Mouse (Mus musculus) layer of hippocampus, adult 2 months (tissue): Measurements from ENCODE around the gene Epb41l4b. TPM values are rescaled to one million over a fixed set of nuclear protein-coding genes. Genes with fewer than 3 reads are reported as not detected.
A peak's percentile ranks its signal among the peaks of the same experiment; 100 is the strongest.

Source experiments
- DNase-seq, 2 experiments: peaks; one replicate each; pipeline ENCODE4 v3.0.0; 2022; ENCODE audit warnings: low spot score in 2 of 2
- H3K27ac ChIP-seq: fragments of 200-600 bp; 2 replicates; pipeline ENCODE4 v1.8.1; 2022
- H3K4me3 ChIP-seq: fragments of 200-600 bp; 2 replicates; pipeline ENCODE4 v1.8.1; 2022; ENCODE audit warnings: mild to moderate bottlenecking
- CTCF ChIP-seq: fragments of 200-600 bp; conservative IDR thresholded peaks from 2 replicates; pipeline ENCODE4 v1.8.1; 2022; ENCODE audit warnings: antibody characterized with exemption, mild to moderate bottlenecking, moderate library complexity
- total RNA-seq, 2 experiments: library from RNA; stranded (reverse); gene quantifications; 2 replicates each; pipeline ENCODE4 v1.2.3; 2021

Gene Epb41l4b
- total RNA-seq, 2 experiments from 2014 or later = 20.3 to 26.7 TPM

DNA sequence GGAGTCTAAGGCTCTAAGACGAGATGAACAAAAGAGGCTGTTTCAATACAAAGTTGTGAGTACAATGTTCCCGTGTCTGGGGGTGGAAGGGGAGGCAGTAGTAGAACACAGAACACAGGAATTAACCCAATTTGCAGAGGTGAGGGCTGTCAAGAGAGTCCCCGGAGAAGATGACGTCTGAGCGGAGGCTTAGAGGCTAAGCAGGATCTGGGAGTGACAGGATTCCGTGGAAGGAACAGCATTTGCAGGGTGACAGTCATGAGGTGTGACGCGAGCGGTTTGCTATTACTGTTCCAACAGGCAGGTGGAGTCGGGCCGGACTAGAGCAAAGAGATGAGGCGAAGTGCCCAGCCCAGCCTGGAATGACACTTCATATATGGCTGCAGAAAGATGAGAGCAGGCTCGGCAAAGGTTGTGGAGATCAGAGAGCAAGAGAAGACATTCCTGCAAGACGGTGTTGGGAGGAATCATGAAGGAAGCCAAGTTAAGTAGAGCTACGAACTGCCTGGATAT is 82.9 kb downstream of the Epb41l4b start:
- Histone ChIP-seq H3K4me3 (no peak overlapping the region), H3K27ac (no peak overlapping the region)
- DNase-seq = no peak
- no peak for TF ChIP-seq CTCF

DNA sequence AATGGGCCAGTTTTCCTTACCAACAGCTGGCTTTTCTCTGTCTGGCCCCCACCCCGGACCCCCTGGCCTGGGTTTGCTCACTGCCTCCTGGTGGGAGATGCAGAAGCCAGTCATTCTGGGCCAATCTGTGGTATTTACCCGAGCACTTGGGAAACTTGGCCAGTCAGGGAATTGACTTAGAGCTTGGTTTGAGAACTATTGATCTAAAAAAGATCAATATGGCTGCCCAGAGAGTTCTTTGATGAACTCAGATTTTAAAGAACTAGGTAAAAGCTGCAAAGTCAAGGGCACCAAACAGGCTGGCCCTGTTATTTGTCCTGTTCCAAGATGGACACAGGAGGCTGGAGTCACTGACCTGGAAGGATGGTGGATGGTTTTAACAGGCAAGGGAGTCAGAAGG is 84.6 kb downstream of the Epb41l4b start:
- no peak for DNase-seq
- no peak overlapping the region for H3K4me3 ChIP-seq
- no peak for TF ChIP-seq CTCF
- no peak overlapping the region for H3K27ac ChIP-seq

DNA sequence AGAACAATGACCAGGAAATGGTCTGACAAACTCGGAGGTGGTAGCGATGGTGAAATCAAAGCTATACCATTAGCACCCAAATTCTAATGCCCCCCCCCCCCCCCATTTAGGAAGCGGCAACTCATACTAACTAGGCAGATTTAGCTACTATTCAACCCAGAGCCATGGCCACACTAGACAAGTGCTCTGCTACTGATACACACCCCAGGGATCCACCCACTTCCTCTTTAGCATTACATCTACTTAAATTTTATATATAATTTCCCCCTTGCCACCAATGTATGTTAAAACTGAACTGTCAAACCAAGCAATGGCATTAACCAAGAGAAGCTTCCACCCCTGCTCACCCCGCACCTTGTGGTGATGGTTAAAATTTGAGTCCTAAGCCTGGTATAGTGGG is 85.6 kb downstream of the Epb41l4b start:
- Histone ChIP-seq H3K27ac (no peak overlapping the region), H3K4me3 (no peak overlapping the region)
- DNase-seq = no peak
- TF ChIP-seq CTCF = no peak

DNA sequence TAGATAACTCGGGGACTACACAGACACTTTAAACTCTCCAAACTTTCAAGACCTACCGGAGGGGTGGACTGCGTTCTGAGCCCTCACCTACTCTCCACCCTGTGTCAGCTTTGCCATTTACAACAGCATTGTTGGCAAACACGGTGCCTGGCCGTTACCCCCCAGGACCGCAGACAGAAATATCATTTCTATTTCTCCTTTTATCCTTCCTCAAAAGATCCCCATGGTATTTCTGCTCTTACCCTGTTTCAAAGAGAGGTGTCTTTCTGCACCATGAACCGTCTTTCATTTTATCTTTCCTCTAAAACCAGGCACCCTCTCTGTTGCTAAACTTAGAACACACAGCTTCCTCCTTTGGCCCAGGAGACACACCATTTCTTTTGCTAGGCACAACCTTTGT is 87.6 kb downstream of the Epb41l4b start:
- no peak overlapping the region for H3K4me3 ChIP-seq
- no peak overlapping the region for H3K27ac ChIP-seq
- TF ChIP-seq CTCF = no peak
- DNase-seq = no peak

DNA sequence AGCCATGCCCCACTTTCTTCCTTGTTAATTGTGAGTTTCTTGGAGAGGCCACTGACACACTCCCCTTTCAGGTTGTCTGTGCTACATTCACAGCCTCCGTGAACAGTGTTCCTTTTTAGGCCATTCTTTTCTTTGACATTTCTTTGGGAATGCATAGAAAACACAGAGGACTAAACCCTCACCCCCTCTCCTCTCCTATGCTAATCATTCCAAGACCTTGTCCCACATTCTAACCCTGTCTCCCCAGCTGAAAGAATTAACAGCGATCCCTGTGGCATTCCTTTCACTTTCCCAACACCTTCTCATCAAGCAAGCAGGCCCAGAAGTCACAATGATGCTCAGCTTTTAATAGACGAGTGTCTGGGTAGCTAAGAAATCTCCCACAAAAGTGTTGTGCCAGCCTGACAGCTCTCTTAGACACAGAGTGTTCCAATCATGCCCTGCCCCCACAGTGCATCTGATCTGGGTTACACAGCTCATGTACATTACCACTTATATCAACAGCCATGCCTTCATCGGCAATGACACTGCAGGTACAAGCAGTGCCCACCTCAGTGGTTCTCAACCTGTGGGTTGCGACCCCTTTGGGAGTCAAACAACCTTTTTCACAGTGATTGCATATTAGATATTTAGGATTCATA is 93.8 kb downstream of the Epb41l4b start:
- Histone ChIP-seq H3K27ac (peak overlapping the region; percentile 2; the same call in 1 of the 2 replicates), H3K4me3 (no peak overlapping the region)
- no peak for TF ChIP-seq CTCF
- DNase-seq = no peak

DNA sequence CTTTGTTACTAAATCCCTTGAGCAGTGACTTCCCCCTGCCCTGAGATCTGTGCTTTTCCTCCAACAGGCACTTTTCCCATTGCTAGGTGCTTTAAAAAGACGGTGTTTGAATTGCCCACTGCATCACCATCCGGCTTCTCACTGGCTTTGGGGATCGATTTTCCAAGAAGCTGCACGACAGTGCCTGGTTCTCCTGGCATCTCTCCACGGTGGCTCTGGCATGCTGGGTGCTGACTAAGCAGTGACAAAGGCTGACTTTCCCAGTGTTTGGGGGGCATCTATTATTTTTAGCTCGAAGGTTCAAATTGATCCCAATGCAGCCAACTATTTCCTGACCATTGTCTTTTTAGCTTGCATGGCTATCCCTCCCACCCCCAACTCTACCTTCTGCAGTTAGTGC is 94.7 kb downstream of the Epb41l4b start:
- no peak overlapping the region for H3K27ac ChIP-seq
- DNase-seq = peak; percentile 8 to 28
- no peak overlapping the region for H3K4me3 ChIP-seq
- no peak for TF ChIP-seq CTCF

DNA sequence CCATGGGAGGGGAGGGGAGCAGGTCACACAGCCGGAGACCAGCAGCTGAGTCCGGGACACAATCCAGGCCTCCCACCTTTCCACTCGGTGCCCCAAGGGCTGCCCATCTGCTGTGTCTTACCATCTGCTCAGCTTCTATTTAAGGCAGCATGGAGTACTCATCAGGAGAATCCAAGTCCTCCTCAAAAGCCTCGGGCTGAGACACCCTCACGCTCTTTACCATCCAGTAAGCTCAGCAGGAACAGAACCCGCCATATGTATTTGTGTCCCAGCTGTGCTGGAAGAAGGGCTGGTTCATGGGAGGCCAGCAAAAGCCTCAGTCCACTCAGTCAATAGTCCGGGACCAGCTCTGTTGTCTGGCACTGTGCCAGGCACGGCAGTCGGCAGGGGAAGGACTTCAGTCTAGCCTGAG is 97.1 kb downstream of the Epb41l4b start:
- Histone ChIP-seq H3K4me3 (no peak overlapping the region), H3K27ac (no peak overlapping the region)
- DNase-seq = peak; percentile 27 to 33
- no peak for TF ChIP-seq CTCF

DNA sequence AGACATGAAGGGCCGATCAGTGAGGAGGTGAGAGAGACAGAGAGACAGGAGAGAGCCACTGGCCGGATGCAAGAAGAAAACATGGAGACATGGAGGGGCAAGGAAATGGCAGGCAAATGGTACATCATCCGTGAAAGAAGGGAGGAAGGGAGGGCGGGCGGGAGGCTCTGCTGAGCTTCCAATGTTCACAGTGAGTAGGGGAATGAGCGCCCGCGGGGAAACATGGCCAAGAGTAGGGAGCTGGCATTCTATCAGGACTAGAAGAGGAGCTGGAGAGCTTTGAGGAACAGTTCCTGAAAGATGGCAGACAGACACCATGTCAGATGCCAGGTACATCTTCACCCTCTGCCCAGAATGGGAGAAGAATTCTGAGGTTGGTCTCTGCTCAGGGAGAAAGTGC is 99.6 kb downstream of the Epb41l4b start:
- TF ChIP-seq CTCF = no peak
- no peak for DNase-seq
- no peak overlapping the region for H3K27ac ChIP-seq
- no peak overlapping the region for H3K4me3 ChIP-seq

DNA sequence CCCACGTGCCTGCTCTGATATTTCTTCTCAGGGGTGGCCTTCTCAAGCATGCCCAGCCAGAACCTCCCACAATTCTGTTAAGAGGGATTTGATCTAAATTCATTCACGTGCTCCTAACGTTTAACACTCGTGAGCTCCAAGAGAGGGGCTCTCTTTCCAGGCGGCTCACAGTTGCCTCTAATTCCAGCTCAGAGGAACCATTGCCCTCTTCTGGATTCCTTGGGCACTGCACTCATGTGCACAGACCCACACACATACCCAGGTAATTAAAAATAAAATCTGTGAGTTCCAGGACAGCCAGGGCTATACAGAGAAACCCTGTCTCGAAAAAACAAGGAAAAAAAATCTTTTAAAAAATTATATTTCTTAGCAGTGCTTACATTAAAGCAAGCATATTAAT is 101.6 kb downstream of the Epb41l4b start:
- TF ChIP-seq CTCF = peak; percentile 48
- Histone ChIP-seq H3K4me3 (no peak overlapping the region), H3K27ac (no peak overlapping the region)
- no peak for DNase-seq

DNA sequence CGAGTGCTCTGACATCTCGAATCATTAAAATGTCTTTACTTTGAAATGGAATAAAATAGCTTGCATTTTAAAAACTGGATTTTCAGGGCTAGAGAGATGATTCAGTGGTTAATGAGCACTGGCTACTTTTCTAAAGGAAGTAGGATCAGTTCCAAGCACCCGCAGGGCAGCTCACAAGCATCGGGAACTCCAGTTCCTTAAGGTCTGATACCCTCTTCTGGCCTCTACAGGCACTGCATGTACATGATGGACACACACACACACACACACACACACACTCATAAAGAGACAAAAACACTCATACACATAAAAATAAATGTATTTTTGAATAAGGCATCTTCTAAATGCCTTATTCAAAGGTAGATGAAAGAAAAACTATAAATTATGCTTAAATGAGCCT is 102.0 kb downstream of the Epb41l4b start:
- no peak for TF ChIP-seq CTCF
- Histone ChIP-seq H3K4me3 (no peak overlapping the region), H3K27ac (no peak overlapping the region)
- no peak for DNase-seq

DNA sequence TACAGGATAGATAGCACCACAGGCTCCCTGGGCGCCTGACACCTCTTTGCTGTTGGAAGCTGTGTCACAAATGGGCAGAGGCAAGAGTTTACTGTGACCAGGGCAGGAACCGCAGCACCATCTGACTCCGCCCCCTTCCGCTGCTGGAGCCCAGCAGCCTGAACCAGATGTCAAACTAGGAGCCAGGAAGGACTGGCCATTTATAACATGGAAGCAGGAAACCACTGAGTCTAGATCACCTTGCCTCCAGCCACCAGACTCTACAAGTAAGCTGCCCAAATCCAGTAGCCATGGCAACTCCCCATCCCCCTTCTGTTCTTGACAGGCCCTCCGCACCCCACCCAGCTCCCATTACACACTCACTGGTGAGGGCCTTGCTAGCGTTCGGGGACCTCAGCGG is 102.8 kb downstream of the Epb41l4b start:
- Histone ChIP-seq H3K27ac (no peak overlapping the region), H3K4me3 (no peak overlapping the region)
- TF ChIP-seq CTCF = no peak
- no peak for DNase-seq

DNA sequence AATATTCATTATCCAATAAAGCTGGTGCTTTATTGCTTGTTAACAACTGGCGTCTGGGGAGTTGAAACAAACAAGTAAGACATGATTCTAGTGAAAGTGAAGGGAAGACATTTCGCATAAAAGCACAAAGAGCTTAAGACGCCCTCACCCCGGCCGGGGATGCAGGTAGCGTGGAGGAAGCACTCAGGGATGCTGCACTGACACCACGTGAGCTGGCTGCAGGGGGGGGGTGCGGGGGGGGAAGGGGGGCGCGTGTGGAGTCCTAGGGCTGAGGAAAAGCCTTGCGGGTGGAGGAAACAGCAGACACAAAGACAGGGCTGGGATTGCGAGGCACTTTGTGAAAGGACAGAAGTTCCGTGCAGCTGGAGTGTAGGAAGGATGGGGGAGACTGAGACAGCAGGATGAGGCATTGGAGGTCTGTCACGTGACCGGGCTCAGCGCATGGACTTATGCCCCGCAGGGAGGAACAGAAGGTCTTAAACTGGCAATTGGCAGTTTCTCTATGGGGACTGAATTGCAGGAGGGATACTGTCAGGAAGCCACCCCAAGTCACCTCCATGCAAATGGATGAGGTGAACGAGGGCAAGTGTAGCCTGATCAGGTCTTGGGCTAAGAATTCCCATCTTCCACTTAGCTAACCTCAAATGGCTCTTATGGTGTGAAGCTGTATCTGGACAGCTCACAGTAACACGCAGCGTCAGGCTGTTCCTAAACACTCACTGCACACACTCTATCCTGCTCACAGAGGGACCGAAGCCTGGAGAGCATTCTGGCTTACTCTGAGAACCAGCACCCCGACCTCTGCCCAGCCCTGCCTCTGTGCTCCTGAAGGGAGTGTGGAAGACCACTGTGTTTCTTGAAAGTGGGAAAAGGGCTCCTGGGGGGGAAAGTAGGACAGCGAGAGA is 103.9 kb downstream of the Epb41l4b start:
- peak overlapping the region; percentile 61; the same call in 1 of the 2 replicates for H3K27ac ChIP-seq
- H3K4me3 ChIP-seq = peak overlapping the region; percentile 24
- TF ChIP-seq CTCF = no peak
- DNase-seq = peak; percentile 27 to 48

DNA sequence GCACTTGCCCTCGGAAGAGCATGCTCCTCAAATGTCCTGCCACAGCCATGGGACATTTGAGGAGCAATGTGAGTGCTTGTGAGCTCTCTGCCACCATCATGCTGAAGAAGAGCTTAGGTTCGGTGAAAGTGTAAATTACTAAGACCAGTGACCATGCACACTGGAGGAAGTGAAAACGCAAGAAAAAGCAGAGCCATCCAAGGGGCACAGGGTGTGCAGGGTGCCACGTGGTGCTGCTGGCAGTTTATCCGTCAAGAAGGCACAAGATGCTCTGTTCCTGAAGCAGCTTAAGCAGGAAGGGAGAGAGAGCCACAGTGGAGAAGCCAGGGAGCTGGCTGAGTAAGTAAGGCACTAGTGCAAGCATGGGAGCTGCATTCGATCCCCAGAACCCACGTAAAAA is 105.7 kb downstream of the Epb41l4b start:
- Histone ChIP-seq H3K27ac (no peak overlapping the region), H3K4me3 (no peak overlapping the region)
- no peak for TF ChIP-seq CTCF
- no peak for DNase-seq
